Mouse (Mus musculus): Measurements from ENCODE around the gene Luc7l2.

Gene Luc7l2

GRCm38 (mm10) chr6:38650263-38650937 lies 99.3 kb downstream of the Luc7l2 start:
- DNase-seq (ENCODE audit: low read depth), result peak; percentile 90
